Comparison of ENCODE assay signal across 19 mouse cellular contexts in the genomic region with DNA sequence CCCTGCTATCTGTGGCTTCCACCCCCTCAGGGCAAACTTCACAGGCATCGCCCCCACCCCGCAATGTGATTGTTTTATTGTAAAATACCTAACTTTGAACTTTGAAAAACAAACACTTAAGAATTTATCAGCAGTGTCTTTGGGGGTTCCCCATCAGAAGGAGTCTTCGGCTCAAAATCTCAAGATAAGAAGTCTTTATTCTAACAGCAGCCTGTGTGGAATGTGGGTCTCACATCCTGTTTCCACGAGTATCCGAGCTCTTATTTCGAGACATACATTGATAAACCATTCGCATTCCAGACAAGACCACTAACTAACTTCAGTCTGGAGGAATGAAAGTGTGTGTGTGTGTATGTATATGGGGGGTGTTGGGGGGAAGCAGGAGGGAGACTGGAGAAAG.
A peak's percentile ranks its signal among the peaks of the same experiment; 100 is the strongest.
DNase-seq lines count a peak whose midpoint lies in the region; ATAC-seq lines count a peak whose summit lies in the region.
"Had no signal": no experiment of that assay in that cellular context is flagged by ENCODE, and none has a peak within 500 bp of the region (broad histone marks: within the 10 kb centered on the region; RNA-seq: fewer than 3 reads in every experiment).

No protein-coding gene starts in this region.

- no peaks in the 10 kb centered on the region for H3K36me3 ChIP-seq in kidney, embryonic 15.5 days
- H3K36me3 ChIP-seq in midbrain, embryonic 11.5 days (ENCODE audit: control insufficient read depth, insufficient read depth, low read length) = no peaks in the 10 kb centered on the region
- no peaks in the 10 kb centered on the region for H3K36me3 ChIP-seq in midbrain, embryonic 10.5 days
- no peaks in the 10 kb centered on the region for H3K36me3 ChIP-seq in intestine, embryonic 15.5 days
- no peaks in the 10 kb centered on the region for H3K36me3 ChIP-seq in liver, embryonic 13.5 days
- H3K36me3 ChIP-seq: midbrain, embryonic 13.5 days had no signal

- no peak overlapping the region for H3K9ac ChIP-seq in kidney, embryonic 15.5 days
- H3K9ac ChIP-seq in midbrain, embryonic 11.5 days (ENCODE audit: low read length) = no peak overlapping the region
- H3K9ac ChIP-seq in intestine, embryonic 15.5 days = no peak overlapping the region
- H3K9ac ChIP-seq in liver, embryonic 13.5 days = no peak overlapping the region
- H3K9ac ChIP-seq: midbrain, embryonic 13.5 days had no signal

- no peaks in the 10 kb centered on the region for H3K9me3 ChIP-seq in kidney, embryonic 15.5 days (replicated peaks)
- no peaks in the 10 kb centered on the region for H3K9me3 ChIP-seq in midbrain, embryonic 11.5 days (ENCODE audit: control insufficient read depth, low read length)
- no peaks in the 10 kb centered on the region for H3K9me3 ChIP-seq in midbrain, embryonic 10.5 days (replicated peaks)
- H3K9me3 ChIP-seq in intestine, embryonic 15.5 days = no peaks in the 10 kb centered on the region
- no peaks in the 10 kb centered on the region for H3K9me3 ChIP-seq in liver, embryonic 13.5 days (replicated peaks)
- H3K9me3 ChIP-seq: midbrain, embryonic 13.5 days had no signal

- H3K4me1 ChIP-seq in kidney, embryonic 15.5 days = peaks cover 36% of the 10 kb centered on the region
- H3K4me1 ChIP-seq in midbrain, embryonic 11.5 days (ENCODE audit: control insufficient read depth, insufficient read depth, low read length) = peaks cover 13% of the 10 kb centered on the region; the same call in 1 of the 2 replicates
- H3K4me1 ChIP-seq in midbrain, embryonic 10.5 days = peaks cover 28% of the 10 kb centered on the region
- peaks cover 27% of the 10 kb centered on the region for H3K4me1 ChIP-seq in intestine, embryonic 15.5 days (replicated peaks)
- peaks cover 8% of the 10 kb centered on the region for H3K4me1 ChIP-seq in liver, embryonic 13.5 days (replicated peaks)

- H3K27me3 ChIP-seq in kidney, embryonic 15.5 days = no peaks in the 10 kb centered on the region
- H3K27me3 ChIP-seq in midbrain, embryonic 11.5 days (ENCODE audit: control insufficient read depth, insufficient read depth, low read length) = no peaks in the 10 kb centered on the region
- H3K27me3 ChIP-seq in midbrain, embryonic 10.5 days (ENCODE audit: low read depth, poor library complexity, severe bottlenecking) = no peaks in the 10 kb centered on the region
- H3K27me3 ChIP-seq in intestine, embryonic 15.5 days (replicated peaks) = no peaks in the 10 kb centered on the region
- no peaks in the 10 kb centered on the region for H3K27me3 ChIP-seq in liver, embryonic 13.5 days
- H3K27me3 ChIP-seq: midbrain, embryonic 13.5 days had no signal

- no peak for ATAC-seq in kidney, embryonic 15.5 days (replicated peaks; ENCODE audit: low FRiP score)
- no peak for ATAC-seq in midbrain, embryonic 11.5 days (ENCODE audit: low FRiP score)
- ATAC-seq in intestine, embryonic 15.5 days = peak; percentile 52
- no peak for ATAC-seq in liver, embryonic 13.5 days (ENCODE audit: low read depth)
- ATAC-seq in frontal cortex, adult (ENCODE audit: low TSS enrichment) = no peak
- ATAC-seq: forebrain, embryonic 14.5 days; midbrain, embryonic 13.5 days had no signal

- no peak overlapping the region for H3K4me3 ChIP-seq in kidney, embryonic 15.5 days (replicated peaks)
- H3K4me3 ChIP-seq in midbrain, embryonic 11.5 days (ENCODE audit: low read depth, low read length) = no peak overlapping the region
- no peak overlapping the region for H3K4me3 ChIP-seq in midbrain, embryonic 10.5 days
- H3K4me3 ChIP-seq in intestine, embryonic 15.5 days (replicated peaks) = no peak overlapping the region
- no peak overlapping the region for H3K4me3 ChIP-seq in liver, embryonic 13.5 days (replicated peaks)
- H3K4me3 ChIP-seq: gastrocnemius, adult 2 months; left cerebral cortex, adult 2 months; midbrain, embryonic 13.5 days had no signal

- H3K4me2 ChIP-seq in kidney, embryonic 15.5 days = no peak overlapping the region
- H3K4me2 ChIP-seq in midbrain, embryonic 11.5 days = no peak overlapping the region
- H3K4me2 ChIP-seq in intestine, embryonic 15.5 days (replicated peaks) = no peak overlapping the region
- no peak overlapping the region for H3K4me2 ChIP-seq in liver, embryonic 13.5 days
- H3K4me2 ChIP-seq: midbrain, embryonic 13.5 days had no signal

- DNase-seq in kidney, postnatal 36 days = no peak
- peak; percentile 67 for DNase-seq in midbrain, embryonic 11.5 days (ENCODE audit: low spot score, missing footprints)
- DNase-seq in midbrain, embryonic 10.5 days (ENCODE audit: low spot score) = no peak
- DNase-seq in liver, embryonic 13.5 days = no peak
- no peak for DNase-seq in urinary bladder, postnatal 36 days (ENCODE audit: low spot score in 2 of 2)
- DNase-seq: adrenal gland, postnatal 36 days; cerebellum, adult 8-10 months; gastrocnemius, adult 2 months; heart, postnatal 4 days; kidney, postnatal 14 days; lung, postnatal 4 days; right cerebral cortex, postnatal 25 days; thymus, postnatal 36 days had no signal

- WGBS in kidney, embryonic 15.5 days = 29% methylated on average over 7 of the region's 7 CpGs
- 78% methylated on average over 7 of the region's 7 CpGs for WGBS in midbrain, embryonic 11.5 days
- WGBS in midbrain, embryonic 10.5 days = 74% methylated on average over 7 of the region's 7 CpGs
- 15% methylated on average over 7 of the region's 7 CpGs for WGBS in intestine, embryonic 15.5 days
- 27% methylated on average over 7 of the region's 7 CpGs for WGBS in liver, embryonic 13.5 days (ENCODE audit: insufficient replicate concordance)

- peak overlapping the region; percentile 54; the same call in 1 of the 2 replicates for H3K27ac ChIP-seq in kidney, embryonic 15.5 days
- H3K27ac ChIP-seq in midbrain, embryonic 11.5 days (ENCODE audit: low read depth, low read length) = no peak overlapping the region
- no peak overlapping the region for H3K27ac ChIP-seq in midbrain, embryonic 10.5 days (replicated peaks)
- H3K27ac ChIP-seq in intestine, embryonic 15.5 days = no peak overlapping the region
- peak overlapping the region; percentile 39; the same call in 1 of the 2 replicates for H3K27ac ChIP-seq in liver, embryonic 13.5 days
- H3K27ac ChIP-seq: gastrocnemius, adult 2 months; left cerebral cortex, adult 2 months; midbrain, embryonic 13.5 days had no signal

Comparison
In these comparisons a context has a peak if more than half of its experiments do, and no peak if none do; other contexts are left out.
1. H3K27ac ChIP-seq: peak in kidney, embryonic 15.5 days (single experiment) and liver, embryonic 13.5 days (single experiment); none in midbrain, embryonic 11.5 days (single experiment), midbrain, embryonic 10.5 days (single experiment) and intestine, embryonic 15.5 days (single experiment).